Mouse (Mus musculus): ENCODE measurements at regions not wholly inside any gene's neighbourhood (a gene's known extent, or its start where the extent isn't known, plus 50 kb on each side); places are given as distances from the start of the nearest gene placed in this dataset.

GRCm38 (mm10) chr11:35003956-35004355, 117.1 kb upstream of the Slit3 start:
- Histone ChIP-seq H3K4me2 (replicated peaks; ENCODE audit: low read depth, low read length, severe bottlenecking) (no peak overlapping the region), H3K9ac (ENCODE audit: low read depth, low read length, severe bottlenecking) (no peak overlapping the region), H3K4me1 (ENCODE audit: control insufficient read depth, insufficient read depth, low read length) (peaks cover 12% of the 10 kb centered on the region), H3K36me3 (ENCODE audit: control insufficient read depth, insufficient read depth, low read length) (no peaks in the 10 kb centered on the region), H3K27me3 (ENCODE audit: control insufficient read depth, insufficient read depth, low read length) (peaks cover 4% of the 10 kb centered on the region; the same call in 1 of the 2 replicates), H3K27ac (replicated peaks; ENCODE audit: low read depth, low read length) (no peak overlapping the region), H3K9me3 (ENCODE audit: control insufficient read depth, low read length) (no peaks in the 10 kb centered on the region), H3K4me3 (replicated peaks; ENCODE audit: low read length) (no peak overlapping the region)
- DNase-seq (ENCODE audit: low spot score) (no peak), ATAC-seq (ENCODE audit: low FRiP score, low read depth) (no peak)
- TF ChIP-seq POLR2A (IDR thresholded peaks at IDR 0.05; ENCODE audit: borderline replicate concordance, extremely low read depth, insufficient read depth, insufficient read length), result no peak
- 28% methylated on average over 3 of the region's 3 CpGs for WGBS

- ATAC-seq (ENCODE audit: low FRiP score, low read depth), result no peak
These were observed 123.1 kb upstream of the Slit3 start for GRCm38 (mm10) chr11:34997906-34998305.

GRCm38 (mm10) chr11:34995515-34995914, 125.5 kb upstream of the Slit3 start:
- H3K27me3 ChIP-seq (ENCODE audit: control insufficient read depth, insufficient read depth, low read length), result no peaks in the 10 kb centered on the region
- no peak overlapping the region for H3K4me2 ChIP-seq (replicated peaks; ENCODE audit: low read depth, low read length, severe bottlenecking)
- no peak overlapping the region for H3K27ac ChIP-seq (replicated peaks; ENCODE audit: low read depth, low read length)
- TF ChIP-seq POLR2A (IDR thresholded peaks at IDR 0.05; ENCODE audit: borderline replicate concordance, extremely low read depth, insufficient read depth, insufficient read length), result no peak
- no peak for ATAC-seq (ENCODE audit: low FRiP score, low read depth)
- no peaks in the 10 kb centered on the region for H3K36me3 ChIP-seq (ENCODE audit: control insufficient read depth, insufficient read depth, low read length)
- no peak overlapping the region for H3K9ac ChIP-seq (ENCODE audit: low read depth, low read length, severe bottlenecking)
- 65% methylated on average over 4 of the region's 4 CpGs for WGBS
- no peaks in the 10 kb centered on the region for H3K9me3 ChIP-seq (ENCODE audit: control insufficient read depth, low read length)
- no peak for DNase-seq (ENCODE audit: low spot score)
- H3K4me3 ChIP-seq (replicated peaks; ENCODE audit: low read length), result no peak overlapping the region
- no peaks in the 10 kb centered on the region for H3K4me1 ChIP-seq (ENCODE audit: control insufficient read depth, insufficient read depth, low read length)

More at GRCm38 (mm10) chr11:34997906-34998305, 123.1 kb upstream of the Slit3 start:
- DNase-seq (ENCODE audit: low spot score), result no peak
- Histone ChIP-seq H3K9ac (ENCODE audit: low read depth, low read length, severe bottlenecking) (no peak overlapping the region), H3K4me3 (replicated peaks; ENCODE audit: low read length) (no peak overlapping the region), H3K4me2 (replicated peaks; ENCODE audit: low read depth, low read length, severe bottlenecking) (no peak overlapping the region), H3K36me3 (ENCODE audit: control insufficient read depth, insufficient read depth, low read length) (no peaks in the 10 kb centered on the region), H3K27me3 (ENCODE audit: control insufficient read depth, insufficient read depth, low read length) (no peaks in the 10 kb centered on the region), H3K27ac (replicated peaks; ENCODE audit: low read depth, low read length) (no peak overlapping the region), H3K9me3 (ENCODE audit: control insufficient read depth, low read length) (no peaks in the 10 kb centered on the region), H3K4me1 (ENCODE audit: control insufficient read depth, insufficient read depth, low read length) (no peaks in the 10 kb centered on the region)
- TF ChIP-seq POLR2A (IDR thresholded peaks at IDR 0.05; ENCODE audit: borderline replicate concordance, extremely low read depth, insufficient read depth, insufficient read length), result no peak
- WGBS, result 90% methylated on average over 2 of the region's 2 CpGs

- 0 out of 2 replicates have a peak overlapping the region, but pooled peaks have one; percentile 14 for H3K27ac ChIP-seq (replicated peaks; ENCODE audit: low read depth, low read length)
- WGBS, result 37% methylated on average over 5 of the region's 5 CpGs
- peak; percentile 27 for DNase-seq (ENCODE audit: low spot score)
These were observed 138.1 kb upstream of the Slit3 start for GRCm38 (mm10) chr11:34982775-34983457.

GRCm38 (mm10) chr11:34980210-34980609, 140.8 kb upstream of the Slit3 start:
- no peak overlapping the region for H3K27ac ChIP-seq (replicated peaks; ENCODE audit: low read depth, low read length)
- no peaks in the 10 kb centered on the region for H3K9me3 ChIP-seq (ENCODE audit: control insufficient read depth, low read length)
- 62% methylated on average over 1 of the region's 1 CpGs for WGBS
- H3K36me3 ChIP-seq (ENCODE audit: control insufficient read depth, insufficient read depth, low read length), result no peaks in the 10 kb centered on the region
- DNase-seq (ENCODE audit: low spot score), result no peak
- no peak overlapping the region for H3K4me3 ChIP-seq (replicated peaks; ENCODE audit: low read length)
- no peak overlapping the region for H3K9ac ChIP-seq (ENCODE audit: low read depth, low read length, severe bottlenecking)
- no peak for TF ChIP-seq POLR2A (IDR thresholded peaks at IDR 0.05; ENCODE audit: borderline replicate concordance, extremely low read depth, insufficient read depth, insufficient read length)
- no peak for ATAC-seq (ENCODE audit: low FRiP score, low read depth)
- H3K4me1 ChIP-seq (ENCODE audit: control insufficient read depth, insufficient read depth, low read length), result peaks cover 3% of the 10 kb centered on the region; the same call in 1 of the 2 replicates
- H3K27me3 ChIP-seq (ENCODE audit: control insufficient read depth, insufficient read depth, low read length), result no peaks in the 10 kb centered on the region
- no peak overlapping the region for H3K4me2 ChIP-seq (replicated peaks; ENCODE audit: low read depth, low read length, severe bottlenecking)

More at GRCm38 (mm10) chr11:34982775-34983457, 138.1 kb upstream of the Slit3 start:
- Histone ChIP-seq H3K9me3 (ENCODE audit: control insufficient read depth, low read length) (no peaks in the 10 kb centered on the region), H3K4me1 (ENCODE audit: control insufficient read depth, insufficient read depth, low read length) (peaks cover 3% of the 10 kb centered on the region; the same call in 1 of the 2 replicates), H3K27me3 (ENCODE audit: control insufficient read depth, insufficient read depth, low read length) (no peaks in the 10 kb centered on the region), H3K36me3 (ENCODE audit: control insufficient read depth, insufficient read depth, low read length) (no peaks in the 10 kb centered on the region), H3K4me3 (replicated peaks; ENCODE audit: low read length) (no peak overlapping the region), H3K4me2 (replicated peaks; ENCODE audit: low read depth, low read length, severe bottlenecking) (no peak overlapping the region), H3K9ac (ENCODE audit: low read depth, low read length, severe bottlenecking) (no peak overlapping the region)
- TF ChIP-seq POLR2A (IDR thresholded peaks at IDR 0.05; ENCODE audit: borderline replicate concordance, extremely low read depth, insufficient read depth, insufficient read length), result no peak
- ATAC-seq (ENCODE audit: low FRiP score, low read depth), result no peak

All from limb, embryonic 14.5 days (tissue).